Comparison of ENCODE assay signal across 8 mouse cellular contexts in the genomic region with DNA sequence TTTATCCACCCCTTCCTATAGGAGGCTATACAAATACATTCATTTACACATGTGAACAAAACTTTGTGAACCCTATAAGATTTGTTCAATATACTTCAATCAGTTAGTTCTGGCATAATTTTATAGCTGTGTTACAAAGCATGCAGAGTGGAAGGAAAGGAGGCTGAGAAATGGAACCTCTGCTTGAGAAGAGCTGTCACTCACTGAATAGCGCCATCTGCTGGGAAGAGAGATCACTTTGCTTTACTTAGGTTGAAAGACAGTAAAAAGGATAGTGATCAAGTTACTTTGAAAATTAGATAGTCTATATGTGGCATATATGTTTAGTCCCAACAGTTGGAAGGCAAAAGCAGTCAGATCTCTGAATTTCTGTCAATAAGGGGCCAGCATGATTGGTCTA.
DNase-seq lines count a peak whose midpoint lies in the region; ATAC-seq lines count a peak whose summit lies in the region.

No protein-coding gene starts in this region.

- no peaks in the 10 kb centered on the region for H3K36me3 ChIP-seq in midbrain, embryonic 10.5 days
- no peaks in the 10 kb centered on the region for H3K36me3 ChIP-seq in midbrain, embryonic 15.5 days (replicated peaks)

- peak; percentile 6 for DNase-seq in cerebellum, adult 8-10 months
- no peak for DNase-seq in cerebellum, adult 9-11 months
- DNase-seq in midbrain, embryonic 10.5 days (ENCODE audit: low spot score), result peak; percentile 14
- DNase-seq in embryo, embryonic 10.5 days (ENCODE audit: low spot score), result peak; percentile 78
- peak; percentile 17 to 20 for DNase-seq in left cerebral cortex, postnatal 10 days (ENCODE audit: extremely low spot score in 1 of 2, low spot score in 2 of 2)
- DNase-seq in right cerebral cortex, postnatal 14 days, result peak; percentile 37

- ATAC-seq in midbrain, embryonic 15.5 days (replicated peaks), result no peak
- no peak for ATAC-seq in megakaryocyte, adult 5-6 weeks (ENCODE audit: poor library complexity, severe bottlenecking)

- intact Hi-C loops in left cerebral cortex, postnatal 10 days (cut with DNase I), result no loop called here

- no peaks in the 10 kb centered on the region for H3K27me3 ChIP-seq in midbrain, embryonic 10.5 days (ENCODE audit: low read depth, poor library complexity, severe bottlenecking)
- no peaks in the 10 kb centered on the region for H3K27me3 ChIP-seq in midbrain, embryonic 15.5 days (replicated peaks)

- no peaks in the 10 kb centered on the region for H3K4me1 ChIP-seq in midbrain, embryonic 10.5 days
- no peaks in the 10 kb centered on the region for H3K4me1 ChIP-seq in midbrain, embryonic 15.5 days

- no peak overlapping the region for H3K9ac ChIP-seq in midbrain, embryonic 15.5 days

- H3K9me3 ChIP-seq in midbrain, embryonic 10.5 days (replicated peaks), result no peaks in the 10 kb centered on the region
- H3K9me3 ChIP-seq in midbrain, embryonic 15.5 days, result no peaks in the 10 kb centered on the region

- no peak overlapping the region for H3K4me2 ChIP-seq in midbrain, embryonic 15.5 days

- WGBS in midbrain, embryonic 10.5 days, result 31% methylated on average over 1 of the region's 1 CpGs
- WGBS in midbrain, embryonic 15.5 days, result 28% methylated on average over 1 of the region's 1 CpGs

- H3K4me3 ChIP-seq in midbrain, embryonic 10.5 days, result no peak overlapping the region
- H3K4me3 ChIP-seq in midbrain, embryonic 15.5 days, result no peak overlapping the region

- no peak overlapping the region for H3K27ac ChIP-seq in midbrain, embryonic 10.5 days (replicated peaks)
- H3K27ac ChIP-seq in midbrain, embryonic 15.5 days, result no peak overlapping the region
